Mouse (Mus musculus) hindbrain, embryonic 11.5 days (tissue): Measurements from ENCODE around the gene Cryba4. TPM values are rescaled to one million over a fixed set of nuclear protein-coding genes. Genes with fewer than 3 reads are reported as not detected.

Experiments
- ATAC-seq: fragments of 200-750 bp; cut with Nextera tagmentation; 2 replicates; pipeline ENCODE4 v1.8.0; 2017; ENCODE audit warnings: mild to moderate bottlenecking, moderate TSS enrichment, moderate library complexity; ENCODE audit not compliant: low FRiP score
- DNase-seq: peaks from one replicate; pipeline ENCODE4 v3.0.0-alpha.2; 2015; ENCODE audit warnings: low spot score
- H3K27ac ChIP-seq: fragments of 300-500 bp; sonication (generic); 2 replicates; pipeline ENCODE4 v1.5.1; 2014; ENCODE audit warnings: mild to moderate bottlenecking, low read depth, low read length
- H3K27me3 ChIP-seq: fragments of 300-500 bp; sonication (generic); 2 replicates; pipeline ENCODE4 v1.6.1; 2014; ENCODE audit warnings: mild to moderate bottlenecking, low read length, moderate library complexity, mixed read lengths; ENCODE audit not compliant: control insufficient read depth, insufficient read depth
- H3K36me3 ChIP-seq: fragments of 300-500 bp; sonication (generic); 2 replicates; pipeline ENCODE4 v1.6.1; 2014; ENCODE audit warnings: mild to moderate bottlenecking, low read length, moderate library complexity, mixed read lengths; ENCODE audit not compliant: control insufficient read depth, insufficient read depth
- H3K4me1 ChIP-seq: fragments of 300-500 bp; sonication (generic); replicated peaks from 2 replicates; pipeline ENCODE4 v1.6.1; 2014; ENCODE audit warnings: low read length, mixed read lengths; ENCODE audit not compliant: control insufficient read depth, insufficient read depth
- H3K4me2 ChIP-seq: fragments of 300-500 bp; sonication (generic); replicated peaks from 2 replicates; pipeline ENCODE4 v1.6.1; 2014; ENCODE audit warnings: mild to moderate bottlenecking, low read depth, low read length
- H3K4me3 ChIP-seq: fragments of 300-500 bp; sonication (generic); 2 replicates; pipeline ENCODE4 v1.5.1; 2014; ENCODE audit warnings: low read depth, low read length
- H3K9ac ChIP-seq: fragments of 300-500 bp; sonication (generic); 2 replicates; pipeline ENCODE4 v1.6.1; 2014; ENCODE audit warnings: low read depth, low read length
- H3K9me3 ChIP-seq: fragments of 300-500 bp; sonication (generic); 2 replicates; pipeline ENCODE4 v1.6.1; 2016; ENCODE audit warnings: low read length; ENCODE audit not compliant: control insufficient read depth
- WGBS: fragments of 180-500 bp; shearing (Covaris S2); extraction: QIAGEN DNeasy Blood & Tissue Kit; methylation state at CpG from one replicate; pipeline ENCODE4 v1.1.7; 2014; 5-methylcytosine and 5-hydroxymethylcytosine counted together
- polyA plus RNA-seq: library from polyadenylated mRNA; unstranded; fragments of >200 nt; fragmentation: Nextera tagmentation; extraction: Ambion mirVana; gene quantifications from 2 replicates; pipeline ENCODE4 v1.2.1, GENCODE M21; 2014

The Cryba4 gene
- polyA plus RNA-seq, 1 experiment from 2014 or later = 1.9 TPM

- Histone ChIP-seq H3K4me2 (no peak overlapping the region), H3K27me3 (no peaks in the 10 kb centered on the region; the same call in 1 of the 2 replicates), H3K9me3 (no peaks in the 10 kb centered on the region), H3K27ac (no peak overlapping the region), H3K4me3 (no peak overlapping the region), H3K9ac (no peak overlapping the region), H3K36me3 (no peaks in the 10 kb centered on the region), H3K4me1 (no peaks in the 10 kb centered on the region; the same call in 1 of the 2 replicates)
- no peak for DNase-seq
- no peak for ATAC-seq
- WGBS = 84% methylated on average over 11 of the region's 11 CpGs
Measured at GRCm38 (mm10) chr5:112249106-112249505, 3.2 kb downstream of the Cryba4 start.

DNA sequence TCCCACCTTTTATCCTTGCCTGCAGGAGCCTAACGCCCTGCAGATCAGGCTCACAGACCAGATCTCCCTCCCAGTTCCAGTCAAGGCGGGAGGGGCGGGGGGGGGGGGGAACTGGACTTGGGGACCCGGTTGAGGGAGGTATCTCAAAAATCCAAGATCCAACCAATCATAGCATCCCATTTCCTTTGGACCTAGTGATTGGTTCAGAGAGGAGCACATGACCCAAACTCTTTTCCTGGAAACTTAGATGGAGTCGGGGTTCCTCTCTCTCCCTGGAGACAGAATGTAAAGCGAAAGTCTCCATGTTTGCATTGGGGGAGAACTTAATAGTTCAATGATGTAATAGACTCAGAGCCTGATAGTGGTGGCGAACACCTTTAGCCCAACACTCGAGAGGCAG is 4.9 kb downstream of the Cryba4 start:
- Histone ChIP-seq H3K9me3 (no peaks in the 10 kb centered on the region), H3K27ac (no peak overlapping the region), H3K4me3 (no peak overlapping the region), H3K27me3 (no peaks in the 10 kb centered on the region; the same call in 1 of the 2 replicates), H3K9ac (no peak overlapping the region), H3K4me1 (no peaks in the 10 kb centered on the region), H3K4me2 (no peak overlapping the region), H3K36me3 (no peaks in the 10 kb centered on the region)
- 42% methylated on average over 8 of the region's 8 CpGs for WGBS
- ATAC-seq (no peak), DNase-seq (no peak)

- no peaks in the 10 kb centered on the region; the same call in 1 of the 2 replicates for H3K27me3 ChIP-seq
- 52% methylated on average over 8 of the region's 8 CpGs for WGBS
- H3K9me3 ChIP-seq = no peaks in the 10 kb centered on the region
- ATAC-seq = no peak
- H3K4me2 ChIP-seq = no peak overlapping the region
- no peak overlapping the region for H3K4me3 ChIP-seq
- no peak overlapping the region for H3K9ac ChIP-seq
- no peaks in the 10 kb centered on the region for H3K36me3 ChIP-seq
- no peaks in the 10 kb centered on the region for H3K4me1 ChIP-seq
- DNase-seq = no peak
- H3K27ac ChIP-seq = no peak overlapping the region
Measured at GRCm38 (mm10) chr5:112244890-112245615, 7.3 kb downstream of the Cryba4 start.

GRCm38 (mm10) chr5:112244275-112244562 is 8.1 kb downstream of the Cryba4 start:
- H3K4me1 ChIP-seq = 0 out of 2 replicates have a peak, but pooled peaks cover 3% of the 10 kb centered on the region
- no peaks in the 10 kb centered on the region for H3K9me3 ChIP-seq
- no peak for ATAC-seq
- H3K4me2 ChIP-seq = no peak overlapping the region
- H3K4me3 ChIP-seq = no peak overlapping the region
- no peak overlapping the region for H3K27ac ChIP-seq
- no peak for DNase-seq
- no peak overlapping the region for H3K9ac ChIP-seq
- no peaks in the 10 kb centered on the region for H3K36me3 ChIP-seq
- 62% methylated on average over 1 of the region's 1 CpGs for WGBS
- no peaks in the 10 kb centered on the region; the same call in 1 of the 2 replicates for H3K27me3 ChIP-seq

DNA sequence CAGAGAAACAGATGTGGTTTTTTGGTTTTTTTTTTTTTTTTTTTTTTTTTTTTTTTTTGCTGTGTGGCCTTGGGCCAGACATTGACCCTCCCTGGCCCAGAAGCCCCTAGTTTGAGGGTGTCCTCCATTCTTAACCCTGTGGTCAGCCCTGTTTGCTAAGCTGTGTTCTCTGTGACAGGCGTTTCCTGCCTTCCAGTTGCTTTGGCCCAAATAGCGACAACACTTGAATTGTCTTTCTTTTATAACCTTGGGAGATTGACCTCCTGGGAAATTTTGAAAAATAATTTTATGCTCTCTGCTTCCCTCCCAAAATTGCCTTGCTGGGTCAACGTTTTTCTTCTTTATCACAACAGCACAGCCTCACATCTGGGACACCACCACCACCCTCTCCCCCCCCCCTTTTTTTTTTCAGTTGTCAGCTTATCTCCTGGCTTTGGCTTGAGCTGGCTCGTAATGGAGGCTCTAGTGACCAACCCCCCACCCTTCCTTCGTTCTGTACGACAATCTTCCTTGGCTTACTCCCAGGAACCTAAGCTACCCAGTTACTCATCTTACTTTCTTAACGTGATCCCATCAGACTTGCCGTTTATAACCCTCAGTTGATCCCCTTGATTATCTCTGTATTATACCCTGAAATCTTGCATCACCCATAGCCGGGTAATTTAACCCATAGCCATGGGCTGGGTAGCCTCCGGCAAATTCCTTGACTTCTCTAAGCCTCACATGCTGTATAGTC is 8.6 kb downstream of the Cryba4 start:
- ATAC-seq (no peak), DNase-seq (no peak)
- Histone ChIP-seq H3K4me3 (no peak overlapping the region), H3K4me1 (peaks cover 3% of the 10 kb centered on the region; the same call in 1 of the 2 replicates), H3K4me2 (no peak overlapping the region), H3K9ac (no peak overlapping the region), H3K27ac (no peak overlapping the region), H3K36me3 (no peaks in the 10 kb centered on the region), H3K9me3 (no peaks in the 10 kb centered on the region), H3K27me3 (no peaks in the 10 kb centered on the region; the same call in 1 of the 2 replicates)
- WGBS = 77% methylated on average over 10 of the region's 10 CpGs

DNA sequence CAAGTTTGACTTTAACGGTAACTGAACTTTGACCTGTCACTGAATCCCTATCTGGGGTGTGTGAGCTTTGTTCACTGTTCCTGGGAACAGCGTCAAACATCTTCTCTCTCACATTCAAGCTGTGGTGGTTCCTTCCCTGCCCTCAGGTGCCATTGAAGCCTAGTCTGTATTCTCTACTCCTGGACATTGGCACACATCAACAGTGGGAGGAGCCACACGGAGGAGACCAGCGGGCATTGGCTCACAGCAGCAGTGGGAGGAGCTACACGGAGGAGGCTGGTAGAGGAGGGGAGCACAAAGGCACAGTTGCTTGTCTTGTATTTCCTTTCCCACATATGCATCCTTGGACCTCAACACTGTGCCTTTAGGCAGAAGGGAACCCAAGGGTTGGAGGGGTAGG is 9.3 kb downstream of the Cryba4 start:
- WGBS = 58% methylated on average over 5 of the region's 5 CpGs
- ATAC-seq (no peak), DNase-seq (no peak)
- Histone ChIP-seq H3K4me1 (peaks cover 9% of the 10 kb centered on the region), H3K36me3 (no peaks in the 10 kb centered on the region), H3K4me2 (no peak overlapping the region), H3K9ac (no peak overlapping the region), H3K4me3 (no peak overlapping the region), H3K27ac (no peak overlapping the region), H3K27me3 (no peaks in the 10 kb centered on the region; the same call in 1 of the 2 replicates), H3K9me3 (no peaks in the 10 kb centered on the region)

DNA sequence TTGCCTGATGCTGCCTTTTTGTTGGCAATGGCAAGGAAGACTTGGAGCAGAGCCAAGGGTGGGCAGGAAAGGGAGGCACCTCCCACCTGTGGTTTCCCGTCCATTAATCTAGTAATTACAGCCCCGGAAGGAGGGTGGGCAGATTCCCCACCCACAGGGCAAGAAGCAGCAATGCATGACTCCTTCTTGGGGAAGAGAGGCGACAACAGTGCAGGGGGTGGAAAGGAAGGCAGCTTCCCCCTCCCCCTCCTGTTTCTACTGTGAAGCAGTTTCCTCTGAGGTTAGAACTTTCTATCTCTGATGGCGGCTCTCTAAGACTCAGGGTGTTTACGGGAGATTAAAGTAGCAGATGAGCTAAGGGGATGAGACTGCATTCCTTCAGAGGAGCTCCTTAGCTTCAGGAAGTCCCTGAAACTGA is 9.9 kb downstream of the Cryba4 start:
- no peak overlapping the region for H3K27ac ChIP-seq
- WGBS = 73% methylated on average over 5 of the region's 5 CpGs
- H3K4me3 ChIP-seq = no peak overlapping the region
- no peak overlapping the region for H3K4me2 ChIP-seq
- no peaks in the 10 kb centered on the region; the same call in 1 of the 2 replicates for H3K27me3 ChIP-seq
- no peaks in the 10 kb centered on the region for H3K9me3 ChIP-seq
- peaks cover 10% of the 10 kb centered on the region for H3K4me1 ChIP-seq
- no peak for ATAC-seq
- no peak for DNase-seq
- H3K36me3 ChIP-seq = no peaks in the 10 kb centered on the region
- H3K9ac ChIP-seq = no peak overlapping the region

GRCm38 (mm10) chr5:112241849-112242248 is 10.5 kb downstream of the Cryba4 start:
- DNase-seq (no peak), ATAC-seq (no peak)
- H3K4me2 ChIP-seq = no peak overlapping the region
- H3K9me3 ChIP-seq = no peaks in the 10 kb centered on the region
- H3K27me3 ChIP-seq = no peaks in the 10 kb centered on the region; the same call in 1 of the 2 replicates
- 83% methylated on average over 2 of the region's 2 CpGs for WGBS
- H3K4me1 ChIP-seq = peaks cover 12% of the 10 kb centered on the region
- H3K9ac ChIP-seq = no peak overlapping the region
- no peak overlapping the region for H3K4me3 ChIP-seq
- no peaks in the 10 kb centered on the region for H3K36me3 ChIP-seq
- H3K27ac ChIP-seq = no peak overlapping the region

- ATAC-seq = no peak
- no peak overlapping the region for H3K4me3 ChIP-seq
- no peaks in the 10 kb centered on the region for H3K36me3 ChIP-seq
- H3K27me3 ChIP-seq = no peaks in the 10 kb centered on the region; the same call in 1 of the 2 replicates
- WGBS = 6% methylated on average over 10 of the region's 10 CpGs
- H3K27ac ChIP-seq = no peak overlapping the region
- DNase-seq = peak; percentile 94
- peaks cover 18% of the 10 kb centered on the region for H3K4me1 ChIP-seq
- H3K4me2 ChIP-seq = no peak overlapping the region
- H3K9me3 ChIP-seq = no peaks in the 10 kb centered on the region
- H3K9ac ChIP-seq = no peak overlapping the region
Measured at GRCm38 (mm10) chr5:112240761-112241160, 11.6 kb downstream of the Cryba4 start.
